Mouse (Mus musculus): ENCODE measurements at regions not wholly inside any gene's neighbourhood (a gene's known extent, or its start where the extent isn't known, plus 50 kb on each side); places are given as distances from the start of the nearest gene placed in this dataset.

- no peaks in the 10 kb centered on the region for H3K9me3 ChIP-seq (replicated peaks)
- H3K27ac ChIP-seq, result no peak overlapping the region
- no peak for DNase-seq (ENCODE audit: low spot score)
- no peaks in the 10 kb centered on the region for H3K36me3 ChIP-seq
- peaks cover 9% of the 10 kb centered on the region; the same call in 1 of the 2 replicates for H3K4me1 ChIP-seq
- no peaks in the 10 kb centered on the region for H3K27me3 ChIP-seq (ENCODE audit: low read depth, poor library complexity, severe bottlenecking)
- 86% methylated on average over 2 of the region's 2 CpGs for WGBS
- no peak overlapping the region for H3K4me3 ChIP-seq
Measured at GRCm38 (mm10) chr12:65386005-65386645, 160.8 kb downstream of the Wdr20rt start.

DNA sequence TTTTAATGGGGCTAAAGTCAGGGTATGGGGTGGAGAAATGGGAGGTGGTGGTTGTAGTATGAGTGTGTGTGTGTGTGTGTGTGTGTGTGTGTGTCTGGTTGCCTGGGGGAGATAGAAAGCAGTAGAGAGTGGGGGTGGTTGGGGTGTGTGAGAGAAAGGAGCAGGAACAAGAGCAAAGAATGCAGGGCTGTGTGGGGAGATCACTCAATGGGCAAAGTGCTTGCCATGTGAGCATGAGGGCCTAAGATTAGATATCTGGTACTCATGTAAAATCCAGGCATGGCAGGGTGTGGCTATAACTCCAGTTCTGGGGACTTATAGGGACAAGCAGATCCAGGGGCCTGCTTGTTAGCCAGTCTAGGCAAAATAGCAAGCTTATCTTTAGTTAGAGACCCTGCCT, 161.7 kb downstream of the Wdr20rt start:
- H3K27ac ChIP-seq, result no peak overlapping the region
- no peak for DNase-seq (ENCODE audit: low spot score)

DNA sequence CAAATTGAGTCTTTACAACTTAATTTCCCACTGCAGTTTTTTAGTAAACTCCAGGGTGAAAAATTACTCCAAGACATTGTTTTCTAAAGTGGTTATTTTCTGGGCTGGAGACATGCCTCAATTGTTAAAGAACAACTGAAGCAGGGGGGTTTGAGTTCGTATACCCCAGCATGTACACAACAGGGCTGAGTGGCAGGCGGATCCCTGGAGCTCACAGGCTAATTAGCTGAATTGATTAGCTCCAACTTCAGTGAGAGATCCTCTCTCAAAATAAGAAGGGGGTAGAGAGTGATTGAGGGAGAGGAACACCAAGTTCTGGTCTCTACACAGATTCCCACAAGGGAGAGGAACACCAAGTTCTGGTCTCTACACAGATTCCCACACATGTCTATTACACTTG, 164.2 kb downstream of the Wdr20rt start:
- 45% methylated on average over 2 of the region's 2 CpGs for WGBS
- H3K36me3 ChIP-seq, result no peaks in the 10 kb centered on the region

More for the DNA sequence above, 161.7 kb downstream of the Wdr20rt start:
- Histone ChIP-seq H3K9me3 (replicated peaks) (no peaks in the 10 kb centered on the region), H3K4me3 (no peak overlapping the region), H3K36me3 (no peaks in the 10 kb centered on the region), H3K4me1 (peaks cover 9% of the 10 kb centered on the region; the same call in 1 of the 2 replicates), H3K27me3 (ENCODE audit: low read depth, poor library complexity, severe bottlenecking) (no peaks in the 10 kb centered on the region)

GRCm38 (mm10) chr12:65390330-65390729, 165.0 kb downstream of the Wdr20rt start:
- Histone ChIP-seq H3K27ac (no peak overlapping the region), H3K9me3 (replicated peaks) (no peaks in the 10 kb centered on the region), H3K4me1 (peaks cover 9% of the 10 kb centered on the region; the same call in 1 of the 2 replicates), H3K36me3 (no peaks in the 10 kb centered on the region), H3K4me3 (no peak overlapping the region), H3K27me3 (ENCODE audit: low read depth, poor library complexity, severe bottlenecking) (no peaks in the 10 kb centered on the region)
- 94% methylated on average over 6 of the region's 6 CpGs for WGBS
- DNase-seq (ENCODE audit: low spot score), result no peak

More for the DNA sequence above, 164.2 kb downstream of the Wdr20rt start:
- no peaks in the 10 kb centered on the region for H3K27me3 ChIP-seq (ENCODE audit: low read depth, poor library complexity, severe bottlenecking)
- H3K4me1 ChIP-seq, result peaks cover 9% of the 10 kb centered on the region; the same call in 1 of the 2 replicates
- no peaks in the 10 kb centered on the region for H3K9me3 ChIP-seq (replicated peaks)
- no peak overlapping the region for H3K27ac ChIP-seq
- DNase-seq (ENCODE audit: low spot score), result no peak
- no peak overlapping the region for H3K4me3 ChIP-seq

DNA sequence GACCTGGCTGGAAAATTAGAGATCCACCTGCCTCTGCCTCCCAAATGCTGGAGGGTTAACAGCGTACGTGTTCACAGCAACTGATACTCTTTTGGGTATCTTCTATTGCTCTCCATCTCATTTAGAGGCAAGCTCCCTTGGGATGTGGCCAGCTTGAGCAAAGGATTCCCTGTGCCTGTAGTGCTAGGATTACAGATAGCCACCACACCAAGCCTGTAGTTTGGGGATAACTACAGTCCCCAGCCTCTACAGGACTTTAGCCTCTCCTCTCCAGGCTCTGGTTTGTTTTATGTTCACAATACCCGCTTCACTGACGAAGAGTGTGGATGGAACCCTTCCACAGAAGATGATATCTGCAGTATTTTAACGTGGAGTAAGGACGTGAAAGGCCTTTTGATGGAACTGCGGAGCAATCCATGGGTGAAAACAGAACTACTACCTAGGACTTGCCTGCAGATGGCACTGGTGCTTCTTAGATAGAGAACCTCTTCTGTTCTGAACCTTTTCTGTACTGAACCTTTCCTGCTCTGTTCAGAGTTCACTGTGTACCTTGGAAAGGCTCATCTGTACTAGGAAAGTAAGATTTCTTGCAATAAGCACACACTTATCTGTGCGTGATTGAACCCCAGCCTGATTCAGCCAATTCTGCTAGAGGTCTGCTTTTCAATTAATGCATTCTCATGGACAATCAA, 176.6 kb downstream of the Wdr20rt start:
- WGBS, result 56% methylated on average over 8 of the region's 8 CpGs
- Histone ChIP-seq H3K9me3 (replicated peaks) (no peaks in the 10 kb centered on the region), H3K36me3 (no peaks in the 10 kb centered on the region), H3K27me3 (ENCODE audit: low read depth, poor library complexity, severe bottlenecking) (no peaks in the 10 kb centered on the region), H3K4me1 (no peaks in the 10 kb centered on the region), H3K4me3 (no peak overlapping the region), H3K27ac (no peak overlapping the region)
- DNase-seq (ENCODE audit: low spot score), result no peak

GRCm38 (mm10) chr12:65403124-65403523, 177.8 kb downstream of the Wdr20rt start:
- no peak for DNase-seq (ENCODE audit: low spot score)
- Histone ChIP-seq H3K4me1 (no peaks in the 10 kb centered on the region), H3K9me3 (replicated peaks) (no peaks in the 10 kb centered on the region), H3K27me3 (ENCODE audit: low read depth, poor library complexity, severe bottlenecking) (no peaks in the 10 kb centered on the region), H3K27ac (no peak overlapping the region), H3K36me3 (no peaks in the 10 kb centered on the region), H3K4me3 (no peak overlapping the region)
- 91% methylated on average over 2 of the region's 2 CpGs for WGBS

GRCm38 (mm10) chr12:65413034-65413700, 187.8 kb downstream of the Wdr20rt start:
- H3K9me3 ChIP-seq (replicated peaks), result no peaks in the 10 kb centered on the region
- no peaks in the 10 kb centered on the region for H3K36me3 ChIP-seq
- H3K4me1 ChIP-seq, result no peaks in the 10 kb centered on the region
- no peak for DNase-seq (ENCODE audit: low spot score)
- no peak overlapping the region for H3K4me3 ChIP-seq
- no peaks in the 10 kb centered on the region for H3K27me3 ChIP-seq (ENCODE audit: low read depth, poor library complexity, severe bottlenecking)
- WGBS, result 88% methylated on average over 9 of the region's 9 CpGs
- H3K27ac ChIP-seq, result no peak overlapping the region

DNA sequence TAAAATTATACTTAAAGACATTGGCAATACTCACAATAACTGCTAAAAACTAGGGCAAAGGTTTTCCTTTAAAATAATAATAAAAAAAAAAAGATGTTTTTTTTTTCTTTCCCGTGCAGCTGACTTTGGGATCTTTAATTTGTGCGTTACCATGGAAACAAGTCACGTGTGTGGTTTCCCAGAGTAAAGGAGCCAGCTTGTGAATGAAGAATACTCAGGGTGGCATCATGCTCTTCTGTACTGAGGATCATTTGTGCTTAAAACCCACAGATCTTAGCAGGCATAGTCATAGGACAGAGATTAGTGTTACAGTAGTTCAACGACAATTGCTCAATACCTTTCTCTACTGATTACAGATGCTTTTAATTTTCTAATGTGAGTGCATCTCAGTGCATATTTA, 189.1 kb downstream of the Wdr20rt start:
- no peak for DNase-seq (ENCODE audit: low spot score)
- Histone ChIP-seq H3K9me3 (replicated peaks) (no peaks in the 10 kb centered on the region), H3K36me3 (no peaks in the 10 kb centered on the region), H3K4me1 (no peaks in the 10 kb centered on the region), H3K4me3 (no peak overlapping the region), H3K27me3 (ENCODE audit: low read depth, poor library complexity, severe bottlenecking) (no peaks in the 10 kb centered on the region), H3K27ac (no peak overlapping the region)
- 81% methylated on average over 4 of the region's 4 CpGs for WGBS

- H3K36me3 ChIP-seq, result no peaks in the 10 kb centered on the region
- H3K27me3 ChIP-seq (ENCODE audit: low read depth, poor library complexity, severe bottlenecking), result no peaks in the 10 kb centered on the region
- 84% methylated on average over 5 of the region's 5 CpGs for WGBS
- no peaks in the 10 kb centered on the region for H3K4me1 ChIP-seq
- DNase-seq (ENCODE audit: low spot score), result no peak
- no peak overlapping the region for H3K4me3 ChIP-seq
- no peaks in the 10 kb centered on the region for H3K9me3 ChIP-seq (replicated peaks)
- no peak overlapping the region for H3K27ac ChIP-seq
Measured at GRCm38 (mm10) chr12:65416909-65417308, 191.6 kb downstream of the Wdr20rt start.

- no peaks in the 10 kb centered on the region for H3K27me3 ChIP-seq (ENCODE audit: low read depth, poor library complexity, severe bottlenecking)
- H3K36me3 ChIP-seq, result no peaks in the 10 kb centered on the region
- DNase-seq (ENCODE audit: low spot score), result no peak
- 86% methylated on average over 7 of the region's 7 CpGs for WGBS
- H3K4me3 ChIP-seq, result no peak overlapping the region
- H3K9me3 ChIP-seq (replicated peaks), result no peaks in the 10 kb centered on the region
- H3K4me1 ChIP-seq, result no peaks in the 10 kb centered on the region
- no peak overlapping the region for H3K27ac ChIP-seq
Measured at GRCm38 (mm10) chr12:65420127-65420526, 194.8 kb downstream of the Wdr20rt start.

DNA sequence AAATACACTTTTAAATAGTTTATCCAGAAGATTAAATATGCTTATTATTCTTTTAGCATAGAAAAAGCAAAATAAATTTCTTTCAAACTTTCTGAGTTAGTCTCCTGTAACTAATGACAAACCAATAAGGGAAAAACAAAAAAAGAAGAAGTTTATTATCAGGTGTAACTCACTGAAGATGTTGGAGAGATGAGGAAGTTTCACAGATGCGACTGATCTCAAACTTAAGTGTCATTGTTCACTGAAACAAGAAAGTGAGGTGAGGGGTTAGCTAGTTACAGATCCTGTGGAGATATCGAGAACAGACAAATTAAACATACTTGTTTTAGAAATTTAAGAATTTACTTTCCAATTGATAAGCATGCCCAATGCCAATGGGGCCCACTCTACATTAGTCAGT, 199.2 kb downstream of the Wdr20rt start:
- H3K27me3 ChIP-seq (ENCODE audit: low read depth, poor library complexity, severe bottlenecking), result no peaks in the 10 kb centered on the region
- peaks cover 14% of the 10 kb centered on the region for H3K4me1 ChIP-seq
- 99% methylated on average over 2 of the region's 2 CpGs for WGBS
- no peaks in the 10 kb centered on the region for H3K9me3 ChIP-seq (replicated peaks)
- DNase-seq (ENCODE audit: low spot score), result no peak
- H3K4me3 ChIP-seq, result no peak overlapping the region
- H3K27ac ChIP-seq, result no peak overlapping the region
- no peaks in the 10 kb centered on the region for H3K36me3 ChIP-seq

GRCm38 (mm10) chr12:65425440-65425839, 200.1 kb downstream of the Wdr20rt start:
- Histone ChIP-seq H3K9me3 (replicated peaks) (no peaks in the 10 kb centered on the region), H3K36me3 (no peaks in the 10 kb centered on the region), H3K27me3 (ENCODE audit: low read depth, poor library complexity, severe bottlenecking) (no peaks in the 10 kb centered on the region), H3K4me1 (peaks cover 14% of the 10 kb centered on the region), H3K4me3 (no peak overlapping the region), H3K27ac (no peak overlapping the region)
- 96% methylated on average over 2 of the region's 2 CpGs for WGBS
- no peak for DNase-seq (ENCODE audit: low spot score)

- Histone ChIP-seq H3K9me3 (replicated peaks) (no peaks in the 10 kb centered on the region), H3K4me1 (peaks cover 14% of the 10 kb centered on the region), H3K27me3 (ENCODE audit: low read depth, poor library complexity, severe bottlenecking) (no peaks in the 10 kb centered on the region), H3K4me3 (no peak overlapping the region), H3K36me3 (no peaks in the 10 kb centered on the region), H3K27ac (no peak overlapping the region)
- DNase-seq (ENCODE audit: low spot score), result no peak
- 92% methylated on average over 11 of the region's 11 CpGs for WGBS
Measured at GRCm38 (mm10) chr12:65426884-65427283, 201.6 kb downstream of the Wdr20rt start.
